Mouse (Mus musculus) lung, postnatal 0 days (tissue): Measurements from ENCODE around the gene Izumo1r.

ENCODE experiments used
- CTCF ChIP-seq: IDR thresholded peaks from 2 replicates; pipeline ENCODE4 v1.5.1; 2016; ENCODE audit warnings: antibody characterized with exemption, mild to moderate bottlenecking
- EP300 ChIP-seq: IDR thresholded peaks from 2 replicates; pipeline ENCODE4 v1.6.1; 2016; ENCODE audit warnings: antibody characterized with exemption, mild to moderate bottlenecking, control low read depth

GRCm38 (mm10) chr9:14907816-14908415, 4.2 kb upstream of the Izumo1r start:
- TF ChIP-seq CTCF (no peak), EP300 (no peak)
